Mouse (Mus musculus): ENCODE data around the gene Scn8a. TPM values are rescaled to one million over a fixed set of nuclear protein-coding genes. Genes with fewer than 3 reads are reported as not detected.
A peak's percentile ranks its signal among the peaks of the same experiment; 100 is the strongest.

Gene Scn8a
- polyA plus RNA-seq, 1 experiment from 2014 or later = 2.1 TPM

GRCm38 (mm10) chr15:100879073-100879472 is 9.4 kb downstream of the Scn8a start:
- no peak for DNase-seq (ENCODE audit: low spot score)

- DNase-seq (ENCODE audit: low spot score) = no peak
Measured at GRCm38 (mm10) chr15:100881385-100881784, 11.7 kb downstream of the Scn8a start.

DNA sequence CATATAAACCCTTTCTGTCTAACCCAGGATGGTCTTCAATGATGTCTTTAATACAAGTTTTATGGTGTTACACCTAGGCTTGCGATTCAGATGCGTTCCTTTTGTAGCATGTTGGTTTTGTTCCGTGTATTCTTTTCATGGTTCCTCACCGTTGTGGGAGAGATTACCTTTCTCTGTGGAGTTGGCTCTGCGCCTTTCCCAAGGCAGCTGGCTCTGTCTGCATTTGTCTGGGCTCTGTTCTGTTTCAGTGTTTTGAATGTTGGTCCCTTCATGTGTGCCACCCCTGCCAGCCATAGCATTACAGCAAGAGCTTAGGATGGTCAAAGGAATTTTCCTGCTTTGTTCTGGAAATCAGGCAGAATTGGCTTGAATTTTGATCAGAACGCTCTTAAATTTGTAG is 14.8 kb downstream of the Scn8a start:
- DNase-seq (ENCODE audit: low spot score) = no peak

GRCm38 (mm10) chr15:100891962-100892361 is 22.3 kb downstream of the Scn8a start:
- DNase-seq (ENCODE audit: low spot score) = no peak

- DNase-seq (ENCODE audit: low spot score) = no peak
Measured at GRCm38 (mm10) chr15:100896502-100896901, 26.8 kb downstream of the Scn8a start.

DNA sequence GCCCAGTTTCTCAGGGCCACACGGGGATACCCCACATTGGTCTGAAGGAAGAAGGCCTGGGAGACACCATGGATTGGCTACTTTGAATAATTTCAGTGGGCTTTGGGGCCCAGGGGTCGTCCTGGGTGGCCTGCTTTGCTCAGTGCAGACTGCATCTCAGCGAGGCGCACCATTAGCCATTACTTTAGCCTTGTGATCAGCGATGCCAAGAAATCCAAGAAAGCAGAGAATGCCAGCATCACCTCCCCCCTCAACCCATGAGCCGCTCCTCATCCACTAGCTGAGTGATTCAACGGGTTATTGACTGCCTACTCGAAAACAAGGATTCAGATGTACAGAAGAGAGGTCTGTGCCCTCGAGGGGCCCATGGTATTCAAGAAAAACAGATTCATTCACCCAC is 34.2 kb downstream of the Scn8a start:
- no peak for DNase-seq (ENCODE audit: low spot score)

DNA sequence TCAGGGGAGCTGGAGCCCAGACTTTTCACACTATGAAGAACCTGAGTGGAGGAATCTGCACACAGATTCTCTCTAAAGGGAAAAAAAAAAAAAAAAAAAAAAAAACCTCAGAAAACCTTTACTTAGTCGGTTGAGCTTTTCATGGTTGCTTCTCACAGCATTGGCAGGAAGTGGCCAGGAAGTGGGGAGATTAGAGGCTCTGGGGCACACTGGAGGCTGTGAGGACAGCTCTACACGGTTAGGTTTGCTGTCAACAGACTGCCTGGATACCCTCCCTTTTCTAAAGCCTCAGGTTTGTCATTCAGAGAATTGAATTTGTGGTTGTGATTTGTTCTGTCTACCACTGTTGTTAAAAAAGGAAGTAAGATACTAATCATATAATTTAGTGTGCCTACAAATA is 35.3 kb downstream of the Scn8a start:
- DNase-seq (ENCODE audit: low spot score) = peak; percentile 86

DNA sequence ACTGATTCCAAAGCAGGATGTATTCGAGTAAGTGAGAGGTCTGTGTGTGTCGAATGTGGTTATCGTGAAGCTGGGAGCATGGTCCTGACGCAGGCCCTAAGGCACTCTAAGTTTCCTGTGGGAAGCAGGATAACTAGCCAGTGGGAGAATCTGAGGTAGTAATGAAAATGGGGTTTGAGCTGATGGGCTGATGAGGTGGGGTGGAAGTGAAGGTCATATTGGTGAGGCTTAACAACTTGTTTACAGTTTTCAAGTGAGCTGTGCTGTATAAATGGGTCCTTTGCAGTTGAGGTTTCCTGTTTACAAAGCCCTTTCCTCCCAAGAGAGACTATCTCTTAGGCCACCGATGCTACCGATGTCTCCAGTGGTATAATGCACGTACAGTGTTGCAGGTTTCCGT is 36.1 kb downstream of the Scn8a start:
- no peak for DNase-seq (ENCODE audit: low spot score)

DNA sequence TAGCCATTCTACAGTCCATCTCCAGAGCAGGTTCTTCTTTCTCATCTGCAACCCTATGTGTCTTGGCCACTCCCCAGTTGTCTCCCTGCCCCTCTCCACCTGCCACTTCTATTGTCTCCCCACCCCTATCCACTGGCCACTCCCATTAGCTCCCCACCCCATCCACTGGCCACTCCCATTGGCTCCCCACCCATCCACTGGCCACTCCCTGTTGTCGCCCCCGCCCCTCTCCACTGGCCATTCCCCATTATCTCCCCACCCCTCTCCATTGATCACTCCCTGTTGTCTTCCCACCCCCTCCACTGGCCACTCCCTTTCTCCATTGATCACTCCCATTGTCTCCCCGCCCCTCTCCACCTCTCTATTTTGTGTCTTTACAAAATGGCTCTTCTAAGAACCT is 39.2 kb downstream of the Scn8a start:
- DNase-seq (ENCODE audit: low spot score) = no peak

- no peak for DNase-seq (ENCODE audit: low spot score)
Measured at GRCm38 (mm10) chr15:100909734-100910163, 40.1 kb downstream of the Scn8a start.

DNA sequence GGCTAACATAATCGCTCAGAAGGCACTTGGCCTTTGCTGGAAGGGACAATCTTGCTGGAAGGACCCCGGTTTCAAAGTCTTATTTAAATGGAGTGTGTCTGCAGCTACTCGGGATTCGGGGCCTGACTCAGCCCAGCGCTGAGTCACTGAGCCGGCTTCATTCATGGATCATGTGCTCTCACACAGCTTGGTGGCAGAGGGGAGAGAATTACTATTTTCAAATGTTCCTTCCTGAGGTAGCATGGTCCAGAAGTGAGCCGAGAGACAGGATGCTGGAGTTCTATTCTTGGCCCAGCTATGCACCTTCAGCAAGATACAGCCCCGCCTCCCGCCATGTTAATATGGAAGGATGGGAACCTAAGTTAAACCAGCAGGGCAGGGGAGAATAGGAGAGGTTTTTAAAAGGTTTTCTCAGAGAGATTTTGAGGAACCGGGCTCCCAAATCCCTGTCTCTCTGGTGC is 40.8 kb downstream of the Scn8a start:
- no peak for DNase-seq (ENCODE audit: low spot score)

GRCm38 (mm10) chr15:100912676-100913266 is 43.1 kb downstream of the Scn8a start:
- no peak for DNase-seq (ENCODE audit: low spot score)

- DNase-seq (ENCODE audit: low spot score) = no peak
Measured at GRCm38 (mm10) chr15:100914734-100915242, 45.1 kb downstream of the Scn8a start.

DNA sequence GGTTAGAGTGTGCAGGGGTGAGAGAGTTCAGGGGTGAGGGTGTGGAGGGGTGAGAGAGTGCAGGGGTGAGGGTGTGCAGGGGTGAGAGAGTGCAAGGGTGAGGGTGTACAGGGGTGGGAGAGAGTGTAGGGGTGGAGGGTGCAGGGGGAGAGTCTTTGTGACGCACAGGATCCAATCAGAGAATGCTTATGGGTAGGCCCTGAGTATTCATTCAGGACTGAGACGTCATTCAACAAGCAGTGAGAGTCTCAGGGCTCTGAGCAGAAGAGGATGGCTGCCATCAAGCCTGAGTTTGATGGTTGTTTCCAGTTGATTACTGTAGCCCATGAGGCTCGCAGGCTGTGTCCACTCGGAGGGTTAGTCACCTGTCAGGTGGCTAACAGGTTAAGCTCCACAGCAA is 48.4 kb downstream of the Scn8a start:
- no peak for DNase-seq (ENCODE audit: low spot score)

- DNase-seq (ENCODE audit: low spot score) = no peak
Measured at GRCm38 (mm10) chr15:100922210-100922609, 52.6 kb downstream of the Scn8a start.

DNA sequence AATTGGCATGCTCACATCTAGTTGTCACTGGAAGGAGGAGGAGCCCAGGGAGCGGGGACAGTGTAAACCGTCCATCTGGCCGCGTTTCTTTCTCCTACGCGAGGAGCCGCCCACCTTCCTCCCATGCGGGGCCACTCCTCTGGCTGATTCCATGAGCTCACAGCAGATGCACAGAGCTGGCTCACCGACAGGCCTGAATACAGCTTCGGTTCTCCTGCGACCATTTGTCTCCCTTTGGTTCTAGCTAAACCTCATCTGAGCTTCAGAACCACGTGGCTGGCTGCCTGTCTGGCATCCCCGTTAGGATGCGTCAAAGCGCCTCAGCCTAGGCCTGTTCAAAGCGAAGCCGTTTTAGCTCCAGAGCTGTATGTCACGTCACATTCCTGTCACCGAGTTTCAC is 53.8 kb downstream of the Scn8a start:
- DNase-seq (ENCODE audit: low spot score) = no peak

DNA sequence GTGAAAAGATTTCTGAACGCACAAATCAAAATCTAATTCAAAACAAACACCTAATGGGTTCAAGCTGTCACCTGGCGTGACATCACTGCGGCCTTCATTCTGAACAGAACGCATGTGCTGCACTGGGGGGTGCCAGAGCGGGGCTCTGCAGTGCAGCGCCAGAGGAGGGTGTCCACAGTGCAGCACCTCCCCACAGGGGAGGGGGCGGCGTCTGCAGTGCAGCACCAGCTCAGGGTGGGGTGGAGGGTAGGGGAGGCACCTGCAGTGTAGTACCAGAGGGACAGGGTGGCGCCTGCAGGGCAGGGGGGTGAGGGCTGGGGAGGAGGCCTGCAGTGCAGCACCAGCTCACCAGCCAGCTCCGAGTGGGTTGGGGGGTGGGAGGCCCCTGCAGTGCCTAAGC is 55.3 kb downstream of the Scn8a start:
- DNase-seq (ENCODE audit: low spot score) = no peak

DNA sequence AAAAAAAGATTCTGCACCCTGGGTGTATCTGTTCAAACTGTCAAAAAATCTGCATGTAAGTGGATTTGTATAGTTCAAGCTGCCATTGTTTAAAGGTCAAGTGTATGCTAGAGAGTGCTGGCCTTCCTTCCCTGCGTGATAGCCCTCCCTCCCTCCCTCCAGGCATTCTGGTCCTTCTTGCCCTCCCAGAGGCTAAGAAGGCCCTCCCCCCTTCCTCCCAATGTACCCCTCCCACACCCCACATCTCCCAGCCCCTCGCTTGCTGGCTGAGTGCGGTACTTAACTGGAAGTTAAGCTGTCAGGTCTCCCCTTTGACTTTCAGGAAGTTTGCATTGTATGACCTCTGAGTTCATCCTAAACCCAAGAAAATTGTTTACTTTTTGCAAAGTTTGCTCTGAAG is 60.8 kb downstream of the Scn8a start:
- DNase-seq (ENCODE audit: low spot score) = no peak

DNA sequence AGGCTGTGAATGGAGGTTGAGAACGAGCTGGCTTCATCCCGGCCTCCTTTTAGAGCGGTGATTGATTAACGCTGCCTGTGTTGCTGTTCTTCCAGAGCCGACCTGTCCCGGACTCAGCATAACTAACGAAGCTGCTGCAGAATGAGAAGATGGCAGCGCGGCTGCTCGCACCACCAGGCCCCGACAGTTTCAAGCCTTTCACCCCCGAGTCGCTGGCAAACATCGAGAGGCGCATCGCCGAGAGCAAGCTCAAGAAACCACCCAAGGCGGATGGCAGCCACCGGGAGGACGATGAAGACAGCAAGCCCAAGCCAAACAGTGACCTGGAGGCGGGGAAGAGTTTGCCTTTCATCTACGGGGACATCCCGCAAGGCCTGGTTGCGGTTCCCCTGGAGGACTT is 66.5 kb downstream of the Scn8a start:
- DNase-seq (ENCODE audit: low spot score) = no peak

- DNase-seq (ENCODE audit: low spot score) = no peak
Measured at GRCm38 (mm10) chr15:100948383-100948782, 78.7 kb downstream of the Scn8a start.

DNA sequence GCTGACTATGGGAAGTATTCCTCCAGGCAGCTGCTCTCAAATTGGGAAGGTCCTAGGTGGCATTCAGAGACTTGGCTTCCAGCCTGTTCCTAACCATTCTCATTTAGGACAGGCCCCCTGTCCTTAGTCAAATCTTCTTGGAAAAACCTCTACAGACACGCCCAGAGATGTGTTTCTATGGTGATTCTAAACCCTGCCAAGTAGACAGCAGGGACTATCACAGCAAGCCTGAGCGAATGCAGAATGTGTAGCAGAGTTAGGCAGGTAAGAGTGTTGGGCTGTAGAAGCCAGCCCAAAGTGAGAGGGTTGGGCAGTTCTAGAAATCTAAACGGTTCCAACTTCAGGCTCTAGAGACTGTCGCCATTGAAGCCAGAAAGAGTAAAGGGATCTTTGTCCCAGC is 79.5 kb downstream of the Scn8a start:
- DNase-seq (ENCODE audit: low spot score) = no peak

DNA sequence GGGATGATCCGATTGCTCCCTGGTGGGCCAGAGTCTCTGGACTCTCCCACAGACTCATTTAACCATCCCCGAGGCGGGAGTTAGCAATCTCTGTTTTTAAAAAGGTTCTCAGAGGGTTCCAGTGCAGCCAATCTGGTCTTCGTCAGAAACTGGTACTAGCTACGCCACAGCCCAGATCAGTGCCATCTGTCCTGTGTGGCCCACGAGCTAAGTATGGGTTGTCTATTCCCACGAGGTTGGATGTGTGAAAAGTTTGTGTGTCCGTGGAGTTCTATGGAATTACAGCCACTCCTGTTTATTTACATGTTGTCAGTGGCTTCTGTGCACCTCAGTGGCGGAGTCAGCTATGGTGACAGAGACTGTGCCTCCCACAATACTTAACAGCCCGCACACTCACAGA is 81.8 kb downstream of the Scn8a start:
- DNase-seq (ENCODE audit: low spot score) = no peak

DNA sequence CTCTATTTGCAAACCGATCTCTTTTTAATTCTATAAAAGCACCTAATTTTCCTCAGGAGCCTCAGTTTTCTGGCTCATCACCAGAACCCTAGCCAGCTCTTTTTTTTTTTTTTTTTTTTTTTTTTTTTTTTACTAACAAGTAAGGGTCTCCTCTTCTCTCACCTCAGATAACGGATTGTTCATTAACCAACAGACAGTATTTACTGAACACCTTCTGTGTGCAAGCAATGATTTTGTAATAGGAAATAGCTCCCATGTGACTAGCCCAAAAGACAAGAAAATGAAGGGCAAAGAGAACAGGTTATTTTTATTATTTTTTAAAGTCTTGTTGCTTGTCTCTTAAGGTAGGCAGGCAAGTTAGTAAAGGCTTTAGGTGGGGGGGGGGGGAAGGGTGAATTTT is 82.6 kb downstream of the Scn8a start:
- no peak for DNase-seq (ENCODE audit: low spot score)

- DNase-seq (ENCODE audit: low spot score) = no peak
Measured at GRCm38 (mm10) chr15:100952854-100953253, 83.2 kb downstream of the Scn8a start.
